Mouse (Mus musculus) C2C12 (cell line): ENCODE data around the gene Zfp286. TPM values are rescaled to one million over a fixed set of nuclear protein-coding genes. Genes with fewer than 3 reads are reported as not detected.

Experiments
- H3K27me3 ChIP-seq: one replicate; pipeline ENCODE4 v1.6.1; 2011; ENCODE audit not compliant: control insufficient read depth, insufficient read depth, insufficient read length
- H3K36me3 ChIP-seq: one replicate; pipeline ENCODE4 v1.6.1; 2011; ENCODE audit not compliant: control insufficient read depth, insufficient read depth
- H3K4me3 ChIP-seq: one replicate; pipeline ENCODE4 v1.5.1; 2011; ENCODE audit warnings: mild to moderate bottlenecking, control low read depth; ENCODE audit not compliant: poor library complexity, insufficient read depth, severe bottlenecking
- H3K79me2 ChIP-seq: one replicate; pipeline ENCODE4 v1.6.1; 2011; ENCODE audit not compliant: control insufficient read depth, insufficient read depth
- H3K79me3 ChIP-seq: one replicate; pipeline ENCODE4 v1.6.1; 2011; ENCODE audit warnings: low read depth, control low read depth
- H3ac ChIP-seq: one replicate; pipeline ENCODE3; 2011; ENCODE audit warnings: low read depth; ENCODE audit not compliant: control insufficient read depth, insufficient read length
- CEBPB ChIP-seq: IDR thresholded peaks from one replicate; pipeline ENCODE4 v1.6.1; 2011; ENCODE audit warnings: low read depth, mild to moderate bottlenecking, control low read depth, moderate library complexity
- CTCF ChIP-seq: IDR thresholded peaks from one replicate; pipeline ENCODE4 v1.5.1; 2011; ENCODE audit not compliant: control insufficient read depth, insufficient read depth, insufficient read length
- FOSL1 ChIP-seq: IDR thresholded peaks from one replicate; pipeline ENCODE4 v1.8.0; 2011; ENCODE audit warnings: mild to moderate bottlenecking, low read length; ENCODE audit not compliant: poor library complexity, insufficient read depth, severe bottlenecking
- MAX ChIP-seq: IDR thresholded peaks from one replicate; pipeline ENCODE4 v1.6.1; 2011; ENCODE audit warnings: mild to moderate bottlenecking, control low read depth
- MYOD1 ChIP-seq: IDR thresholded peaks from one replicate; pipeline ENCODE4 v1.6.1; 2011; ENCODE audit warnings: low read depth; ENCODE audit not compliant: control insufficient read depth, insufficient read length
- MYOG ChIP-seq: IDR thresholded peaks from one replicate; pipeline ENCODE4 v1.6.1; 2011; ENCODE audit not compliant: control insufficient read depth, insufficient read length; ENCODE audit errors: extremely low read depth
- USF1 ChIP-seq: IDR thresholded peaks from one replicate; pipeline ENCODE4 v1.6.1; 2011; ENCODE audit warnings: low read depth, mild to moderate bottlenecking, control low read depth, moderate library complexity
- long read RNA-seq, 2 experiments: library from polyadenylated mRNA; unstranded; transcript quantifications; one replicate each; pipeline ENCODE4 v2.0.0; 2019 to 2020
- polyA plus RNA-seq: library from polyadenylated mRNA; unstranded; fragments of >200 nt; fragmentation: generic; extraction: Trizol; gene quantifications from one replicate; pipeline ENCODE4 v1.2.1, GENCODE M21; 2012; ENCODE audit warnings: missing spikeins

The Zfp286 gene
- not detected for polyA plus RNA-seq
- long read RNA-seq, experiment 1: 0 reads
- long read RNA-seq, experiment 2, partial matches to known transcripts: 0 of 1 reads
- long read RNA-seq, experiment 2, other reads (novel, unspliced or antisense): 0 of 1 reads

GRCm38 (mm10) chr11:62788935-62789616, at the start of gene Zfp286:
Zfp286 (minus strand) TSS chr11:62789462.
- no peaks in the 10 kb centered on the region for H3K79me3 ChIP-seq
- H3ac ChIP-seq: no peak within 1 kb of the TSS
- TF ChIP-seq MYOG: no peak
- no peak for TF ChIP-seq CEBPB
- TF ChIP-seq MYOD1: no peak
- no peak for TF ChIP-seq CTCF
- no peak for TF ChIP-seq USF1
- TF ChIP-seq MAX: no peak
- TF ChIP-seq FOSL1: no peak
- H3K79me2 ChIP-seq: no peaks in the 10 kb centered on the region
- peaks cover 4% of the 10 kb centered on the region for H3K27me3 ChIP-seq
- no peaks in the 10 kb centered on the region for H3K36me3 ChIP-seq
- no peak within 1 kb of the TSS for H3K4me3 ChIP-seq

GRCm38 (mm10) chr11:62831906-62832305, 42.6 kb upstream of the Zfp286 start:
- no peak overlapping the region for H3ac ChIP-seq

GRCm38 (mm10) chr11:62830387-62830786, 41.1 kb upstream of the Zfp286 start:
- TF ChIP-seq CEBPB: no peak
- no peak for TF ChIP-seq FOSL1
- TF ChIP-seq USF1: no peak
- no peak for TF ChIP-seq CTCF
- Histone ChIP-seq H3K79me3 (peaks cover 41% of the 10 kb centered on the region), H3K36me3 (peaks cover 69% of the 10 kb centered on the region)

More at GRCm38 (mm10) chr11:62831906-62832305, 42.6 kb upstream of the Zfp286 start:
- H3K79me3 ChIP-seq: peaks cover 26% of the 10 kb centered on the region
- H3K27me3 ChIP-seq: no peaks in the 10 kb centered on the region
- TF ChIP-seq FOSL1: no peak
- TF ChIP-seq CTCF: no peak
- TF ChIP-seq MYOG: no peak
- no peak for TF ChIP-seq MAX
- no peak for TF ChIP-seq MYOD1
- TF ChIP-seq USF1: no peak
- TF ChIP-seq CEBPB: no peak
- peaks cover 77% of the 10 kb centered on the region for H3K36me3 ChIP-seq
- peaks cover 49% of the 10 kb centered on the region for H3K79me2 ChIP-seq
- no peak overlapping the region for H3K4me3 ChIP-seq

GRCm38 (mm10) chr11:62827911-62828310, 38.6 kb upstream of the Zfp286 start:
- Histone ChIP-seq H3K27me3 (no peaks in the 10 kb centered on the region), H3K79me3 (peaks cover 65% of the 10 kb centered on the region), H3K36me3 (peaks cover 64% of the 10 kb centered on the region), H3K79me2 (peaks cover 86% of the 10 kb centered on the region), H3ac (no peak overlapping the region), H3K4me3 (no peak overlapping the region)
- TF ChIP-seq MYOD1: no peak
- no peak for TF ChIP-seq CEBPB
- no peak for TF ChIP-seq USF1
- TF ChIP-seq MAX: no peak
- no peak for TF ChIP-seq CTCF
- TF ChIP-seq MYOG: no peak
- TF ChIP-seq FOSL1: no peak

More at GRCm38 (mm10) chr11:62830387-62830786, 41.1 kb upstream of the Zfp286 start:
- no peak overlapping the region for H3K4me3 ChIP-seq
- H3K79me2 ChIP-seq: peaks cover 64% of the 10 kb centered on the region
- H3K27me3 ChIP-seq: no peaks in the 10 kb centered on the region
- no peak overlapping the region for H3ac ChIP-seq

DNA sequence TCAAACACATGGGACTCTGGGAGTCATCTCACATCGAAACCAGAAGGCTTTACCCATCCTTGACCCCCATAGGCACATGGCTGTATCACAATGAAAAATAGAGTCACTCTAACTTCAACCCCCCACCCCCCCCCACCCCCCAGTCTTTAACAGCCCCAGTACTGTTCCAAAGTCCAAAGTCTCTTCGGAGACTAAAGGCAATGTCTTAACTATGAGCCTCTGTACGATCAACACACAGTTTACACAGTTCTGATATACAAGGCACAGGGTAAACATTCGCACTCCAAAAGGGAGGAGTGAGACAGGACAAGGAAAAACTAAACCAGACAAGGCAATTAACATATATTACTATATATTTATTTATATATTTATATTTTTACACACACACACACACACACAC, 37.9 kb upstream of the Zfp286 start:
- H3K4me3 ChIP-seq: no peak overlapping the region
- peaks cover 61% of the 10 kb centered on the region for H3K36me3 ChIP-seq
- peaks cover 89% of the 10 kb centered on the region for H3K79me2 ChIP-seq
- H3ac ChIP-seq: no peak overlapping the region
- peaks cover 71% of the 10 kb centered on the region for H3K79me3 ChIP-seq
- H3K27me3 ChIP-seq: no peaks in the 10 kb centered on the region
- no peak for TF ChIP-seq FOSL1
- no peak for TF ChIP-seq MAX
- TF ChIP-seq CTCF: no peak
- TF ChIP-seq MYOD1: no peak
- no peak for TF ChIP-seq MYOG

- H3K36me3 ChIP-seq: peaks cover 52% of the 10 kb centered on the region
- no peak for TF ChIP-seq CTCF
- H3K4me3 ChIP-seq: no peak overlapping the region
- peaks cover 73% of the 10 kb centered on the region for H3K79me3 ChIP-seq
- H3ac ChIP-seq: no peak overlapping the region
- peaks cover 92% of the 10 kb centered on the region for H3K79me2 ChIP-seq
- no peaks in the 10 kb centered on the region for H3K27me3 ChIP-seq
Observed at GRCm38 (mm10) chr11:62826106-62826733, 37.0 kb upstream of the Zfp286 start.
